Mouse (Mus musculus) kidney, postnatal 14 days (tissue): ENCODE measurements around the gene Polr1c.

Experiments
- DNase-seq: peaks from one replicate; pipeline ENCODE4 v3.0.0; 2022; ENCODE audit warnings: mixed read lengths

The Polr1c gene

GRCm38 (mm10) chr17:46247512-46248188 is at the start of gene Polr1c, which contains the start of gene Yipf3:
Polr1c (minus strand) TSS chr17:46248054.
Yipf3 (plus strand) TSS chr17:46248080.
- DNase-seq: peak; percentile 97

DNA sequence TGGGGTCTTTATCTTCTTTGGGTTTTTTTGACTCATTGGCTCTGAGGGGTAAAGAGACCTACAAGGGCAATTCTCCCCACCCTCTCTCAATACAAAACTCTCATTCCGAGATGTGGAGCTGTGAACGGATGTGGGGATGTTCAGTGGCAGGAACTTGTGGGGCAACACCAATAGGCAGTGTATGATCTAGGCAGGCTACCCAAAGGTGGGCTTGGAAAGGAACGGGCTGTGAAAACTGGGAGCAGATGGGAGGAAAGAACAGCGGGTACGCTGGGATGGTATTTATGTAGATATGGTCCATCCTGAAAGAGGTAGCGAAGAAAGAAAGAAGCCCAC is 49.1 kb upstream of the Polr1c start:
- no peak for DNase-seq

DNA sequence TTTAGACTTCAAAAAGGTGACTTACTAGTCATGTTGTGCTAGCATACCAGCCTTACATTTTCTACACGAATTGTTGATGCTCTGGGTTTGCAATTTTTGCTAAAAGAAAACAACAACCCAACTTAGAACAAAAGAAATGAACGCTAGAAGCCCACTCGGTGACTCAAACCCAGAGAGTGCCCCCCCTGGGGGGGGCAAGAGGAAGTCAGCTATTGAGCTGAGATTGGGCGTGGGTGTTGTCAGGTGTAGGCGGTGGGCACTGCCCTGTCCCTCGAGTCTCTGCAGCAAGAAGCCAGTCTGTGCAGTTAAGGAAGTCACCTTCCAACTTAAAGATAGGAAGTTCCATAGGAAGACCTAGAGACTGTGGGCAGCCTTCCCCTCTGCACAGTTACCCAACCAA is 48.7 kb upstream of the Polr1c start:
- no peak for DNase-seq

DNA sequence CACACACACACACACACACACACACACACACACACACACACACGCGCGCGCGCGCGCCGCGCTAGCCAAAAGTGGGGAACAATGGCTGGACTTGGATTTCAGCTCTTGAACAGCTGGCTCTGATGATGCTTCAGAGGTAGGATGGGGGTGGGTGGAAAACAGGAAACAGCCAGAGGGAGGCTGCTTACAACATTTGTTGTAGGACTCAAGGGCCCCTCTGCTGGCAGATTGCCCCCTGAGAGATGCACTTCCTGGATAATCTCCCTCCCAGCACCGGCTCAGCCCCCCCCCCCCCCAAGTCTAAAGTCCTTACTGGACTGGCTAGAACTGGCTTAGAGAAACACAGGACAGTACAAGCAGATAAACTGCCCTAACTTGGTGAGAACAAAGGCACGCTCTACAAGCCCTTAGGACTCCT is 39.8 kb upstream of the Polr1c start:
- peak; percentile 88 for DNase-seq

DNA sequence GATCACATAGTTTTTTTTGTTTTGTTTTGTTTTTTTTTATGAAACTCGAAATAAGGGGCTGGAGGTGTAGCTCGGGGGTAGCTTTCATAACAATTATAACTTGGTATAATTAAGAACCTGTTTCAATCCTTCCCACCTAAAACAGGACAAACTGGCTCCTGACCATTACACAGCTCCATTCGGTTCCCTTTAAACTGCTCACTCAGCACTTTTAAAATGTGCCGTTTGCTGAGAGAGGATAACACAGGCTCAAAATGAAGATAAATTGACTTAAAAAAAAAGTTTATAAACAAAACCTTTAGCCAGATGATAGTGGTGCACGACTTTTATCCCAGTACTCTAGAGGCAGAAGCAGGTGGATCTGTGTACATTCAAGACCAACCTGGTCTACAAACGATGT is 37.6 kb upstream of the Polr1c start:
- no peak for DNase-seq

DNA sequence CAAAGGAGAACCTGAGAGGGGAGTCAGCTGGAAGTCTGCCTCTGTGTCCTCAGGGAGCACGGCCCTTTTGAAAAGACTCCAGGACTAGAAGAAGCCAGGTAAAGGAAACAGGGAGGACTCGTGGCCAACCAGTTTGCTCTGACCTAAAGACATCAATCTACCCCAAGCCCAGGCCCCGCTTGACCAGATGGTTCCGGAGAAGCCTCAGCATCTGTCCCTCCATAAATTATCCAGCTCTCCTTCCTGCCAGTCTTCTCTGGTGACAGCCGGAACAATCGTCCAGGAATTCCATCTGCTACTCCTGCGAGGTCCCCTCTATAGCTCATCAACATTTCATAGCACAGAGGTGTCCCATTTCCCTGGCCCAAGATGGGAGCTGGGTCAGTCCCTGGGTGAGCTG is 36.8 kb upstream of the Polr1c start:
- no peak for DNase-seq

- DNase-seq: no peak
Measured at GRCm38 (mm10) chr17:46283911-46284310, 36.1 kb upstream of the Polr1c start.

DNA sequence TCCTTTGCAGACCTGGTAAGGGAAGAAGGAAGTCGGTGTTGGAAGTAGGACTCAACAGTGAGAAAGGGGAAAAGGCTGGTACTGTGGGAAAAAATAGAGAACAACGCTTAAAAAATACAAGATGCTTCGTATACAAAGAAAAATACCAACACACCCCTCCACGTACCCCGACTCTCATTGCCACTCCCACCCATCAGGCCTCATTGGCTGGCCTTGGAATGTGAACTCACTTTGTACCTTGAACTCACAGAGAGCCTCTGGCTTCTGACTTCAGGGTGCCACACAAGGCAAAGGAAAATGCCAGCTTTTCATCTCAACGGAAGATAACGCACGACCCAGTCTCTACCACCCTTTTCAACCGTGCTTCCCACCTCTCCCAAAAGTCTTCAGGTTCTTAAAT is 35.3 kb upstream of the Polr1c start:
- DNase-seq: no peak

GRCm38 (mm10) chr17:46282483-46283123 is 34.7 kb upstream of the Polr1c start, which contains the start of gene Tjap1:
Tjap1 (minus strand) TSS chr17:46283026.
- DNase-seq: peak; percentile 94

GRCm38 (mm10) chr17:46278011-46278765 is 30.3 kb upstream of the Polr1c start:
- DNase-seq: no peak

- no peak for DNase-seq
Measured at GRCm38 (mm10) chr17:46277586-46277985, 29.7 kb upstream of the Polr1c start.

GRCm38 (mm10) chr17:46275506-46275905 is 27.7 kb upstream of the Polr1c start:
- DNase-seq: no peak

GRCm38 (mm10) chr17:46275034-46275433 is 27.2 kb upstream of the Polr1c start:
- no peak for DNase-seq

GRCm38 (mm10) chr17:46274465-46274864 is 26.6 kb upstream of the Polr1c start:
- no peak for DNase-seq

GRCm38 (mm10) chr17:46273803-46274236 is 26.0 kb upstream of the Polr1c start:
- no peak for DNase-seq

DNA sequence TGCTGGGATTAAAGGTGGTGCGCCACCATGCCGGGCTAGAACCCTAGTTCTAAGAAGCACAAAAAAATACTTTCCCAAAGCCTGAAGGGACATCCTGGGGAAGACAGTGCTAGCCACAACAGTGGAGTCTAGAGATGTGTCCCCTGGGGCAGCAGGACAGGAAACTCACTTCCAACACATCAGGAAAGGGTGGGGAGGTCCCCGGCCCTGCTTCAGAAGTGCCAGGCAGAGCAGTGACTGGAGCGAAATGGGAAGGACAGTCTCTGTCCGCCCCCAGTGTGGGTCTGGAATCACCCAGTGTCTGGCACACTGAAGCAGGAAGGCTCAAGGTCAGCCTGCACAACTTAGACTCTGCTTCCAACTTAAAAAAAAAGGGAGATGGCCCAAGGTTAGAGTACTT is 24.8 kb upstream of the Polr1c start:
- peak; percentile 72 for DNase-seq

DNA sequence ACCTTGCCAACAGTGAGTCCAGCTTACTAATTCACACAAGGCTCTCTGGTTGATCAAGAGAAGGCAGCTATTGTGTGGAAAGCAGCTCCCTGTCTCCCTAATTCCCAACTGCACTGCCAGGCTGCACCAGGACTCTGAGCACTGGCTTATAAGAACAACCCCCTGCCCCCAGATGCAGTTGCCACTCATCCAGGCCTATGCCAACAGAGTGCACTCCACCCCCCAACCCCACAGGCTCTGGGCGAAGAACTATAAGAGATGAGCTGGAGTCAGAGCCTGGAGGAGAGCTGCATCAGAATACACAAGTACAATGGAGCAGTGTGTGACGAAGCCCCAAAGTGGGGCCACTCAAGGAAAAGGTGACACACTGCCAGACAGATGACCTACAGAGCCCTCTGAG is 24.2 kb upstream of the Polr1c start:
- DNase-seq: no peak

DNA sequence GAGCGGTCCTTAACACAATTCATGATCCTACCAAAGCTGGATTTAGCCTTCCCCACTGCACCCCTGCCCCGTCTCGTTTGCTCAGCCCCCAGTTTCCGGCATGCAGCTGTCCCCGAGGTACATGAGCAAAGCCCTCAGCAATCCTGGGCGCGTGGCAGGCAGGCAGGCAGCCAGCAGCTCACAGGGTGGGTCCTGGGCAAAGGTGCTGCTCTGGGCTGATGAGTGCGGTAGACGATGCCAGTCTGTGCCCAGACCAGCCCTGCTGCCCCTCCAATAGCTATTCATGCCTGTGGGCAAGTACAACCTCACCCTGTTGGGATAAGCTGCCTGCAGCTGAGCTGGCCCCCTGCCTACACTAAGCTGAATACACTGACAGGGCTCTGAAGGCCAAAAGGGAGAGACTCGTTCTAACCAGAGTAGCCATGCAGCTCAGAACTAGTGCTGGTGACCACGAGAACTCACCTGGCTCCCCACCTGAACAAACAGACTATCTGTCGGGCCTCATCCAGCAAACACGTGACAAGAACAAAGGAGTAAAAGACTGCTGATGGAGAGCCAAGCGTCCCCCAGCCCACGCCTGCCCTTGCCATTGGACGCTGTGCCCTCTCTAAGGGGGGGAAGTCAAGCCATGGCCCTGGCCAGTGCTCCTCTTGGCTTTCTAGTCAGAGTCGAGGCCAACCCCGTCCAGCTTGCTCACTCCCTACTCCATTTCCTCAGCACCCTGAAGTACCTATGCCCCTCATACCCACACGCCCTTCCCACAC is 22.1 kb upstream of the Polr1c start:
- peak; percentile 62 for DNase-seq

DNA sequence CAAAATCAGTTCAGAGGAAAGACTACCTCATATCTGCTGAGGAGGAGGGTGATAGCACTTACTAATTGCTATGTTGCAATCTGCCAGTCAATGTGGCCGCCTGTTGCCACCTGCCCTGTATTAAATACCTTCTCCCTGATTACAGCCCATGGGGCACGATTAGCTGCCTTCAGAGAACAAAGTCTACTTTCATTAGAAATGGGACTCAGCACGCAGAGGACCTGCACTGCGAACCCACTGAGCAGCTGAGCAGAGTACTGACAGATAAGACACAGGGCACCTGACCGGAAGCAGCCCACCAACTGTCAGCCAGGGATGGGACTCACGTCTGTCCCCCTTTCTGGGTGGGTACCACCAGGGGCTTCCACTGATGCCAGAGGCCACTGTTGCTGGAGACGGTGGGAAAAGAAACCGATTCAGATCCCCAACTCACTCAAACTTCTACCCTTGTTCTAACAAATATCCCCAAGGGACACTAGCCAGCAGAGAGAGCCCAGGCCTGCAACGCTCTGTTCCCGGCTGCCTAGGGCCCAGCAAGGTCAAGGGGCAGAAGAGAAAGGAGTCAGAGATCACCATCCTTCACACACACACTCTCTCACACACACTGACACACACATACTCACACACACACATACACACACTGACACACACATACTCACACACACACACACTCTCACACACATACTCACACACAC is 20.3 kb upstream of the Polr1c start:
- no peak for DNase-seq

DNA sequence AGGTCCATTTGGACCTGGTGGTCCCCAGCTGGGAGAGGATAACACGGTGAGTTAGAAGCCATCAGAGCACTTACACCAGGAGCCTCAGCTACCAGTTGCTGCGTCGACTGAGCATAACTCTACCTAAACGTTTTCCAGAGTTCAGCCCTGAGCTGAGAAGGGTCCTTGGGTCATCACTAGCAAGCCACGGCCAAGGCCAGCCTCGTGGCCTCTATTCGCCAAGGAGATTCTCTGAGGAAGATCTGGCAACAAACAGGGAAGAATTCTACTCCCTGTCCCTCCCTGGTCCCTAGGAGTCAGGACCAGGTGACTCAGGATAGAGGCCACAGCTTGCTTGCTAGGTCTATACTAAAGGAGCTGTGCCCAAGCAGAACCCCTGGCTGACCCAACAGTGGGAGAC is 19.7 kb upstream of the Polr1c start:
- no peak for DNase-seq

- DNase-seq: no peak
Measured at GRCm38 (mm10) chr17:46266986-46267385, 19.1 kb upstream of the Polr1c start.

DNA sequence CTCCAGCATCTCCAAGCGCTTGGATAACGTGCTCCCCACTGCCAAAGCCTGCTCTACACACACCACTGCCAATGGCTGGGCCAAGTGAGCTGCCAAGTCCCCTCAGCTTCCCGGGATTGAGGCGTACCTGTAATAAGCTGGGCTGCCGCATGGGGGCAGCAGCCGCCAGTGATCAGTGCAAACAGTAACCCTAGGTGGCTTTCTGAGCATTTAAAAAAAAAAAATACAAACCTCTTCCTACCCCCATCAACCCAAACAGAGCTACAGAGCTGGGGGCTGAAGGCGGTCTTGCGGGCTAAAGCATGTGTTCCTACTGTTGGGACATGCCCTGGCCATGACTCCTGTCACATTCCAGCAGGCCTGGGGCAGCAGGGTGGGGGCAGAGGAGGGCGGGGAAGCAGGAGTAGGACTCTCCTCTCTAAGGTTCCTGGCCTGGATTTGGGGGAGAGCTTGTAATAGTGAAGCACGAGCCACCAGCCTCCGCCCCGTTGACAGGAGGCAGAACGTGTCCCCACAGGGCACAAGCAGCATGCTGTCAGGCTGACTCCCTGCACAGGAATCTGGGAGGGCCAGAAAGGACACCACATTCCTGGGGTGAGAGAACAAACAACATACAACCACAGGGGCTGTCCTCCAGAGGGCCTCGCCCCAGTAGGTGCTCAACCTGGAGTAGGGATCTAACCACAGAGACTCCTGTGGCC is 18.2 kb upstream of the Polr1c start:
- peak; percentile 86 for DNase-seq
